Mouse (Mus musculus) heart, adult 9 months (tissue): Measurements from ENCODE around the gene Hsd17b10.
A peak's percentile ranks its signal among the peaks of the same experiment; 100 is the strongest.

Experiments
- DNase-seq, 2 experiments: peaks; one replicate each; pipeline ENCODE4 v3.0.0; 2022; ENCODE audit warnings: low spot score in 2 of 2

Gene Hsd17b10

GRCm38 (mm10) chrX:152001737-152002710 lies at the start of gene Hsd17b10:
Hsd17b10 (plus strand) TSS chrX:152001845.
- peak; percentile 84 for DNase-seq

- no peak for DNase-seq
These were observed 2.5 kb upstream of the Hsd17b10 start for GRCm38 (mm10) chrX:151999006-151999710.

GRCm38 (mm10) chrX:152001182-152001684 lies 412 bp upstream of the Hsd17b10 start:
- no peak for DNase-seq

- DNase-seq = no peak
These were observed 1.2 kb downstream of the Hsd17b10 start for GRCm38 (mm10) chrX:152002865-152003264.

GRCm38 (mm10) chrX:152007863-152008262 lies 6.2 kb downstream of the Hsd17b10 start:
- DNase-seq = no peak

GRCm38 (mm10) chrX:152015752-152016150 lies 14.1 kb downstream of the Hsd17b10 start:
- no peak for DNase-seq

- DNase-seq = peak; percentile 92 to 95
These were observed 14.8 kb downstream of the Hsd17b10 start, which contains the start of the genes Ribc1 and Smc1a for GRCm38 (mm10) chrX:152016151-152017145. Ribc1 (minus strand) TSS chrX:152016295. Smc1a (plus strand) TSS chrX:152016428.

- DNase-seq = no peak
These were observed 15.5 kb downstream of the Hsd17b10 start for GRCm38 (mm10) chrX:152017186-152017585.

GRCm38 (mm10) chrX:152019294-152019693 lies 17.6 kb downstream of the Hsd17b10 start:
- no peak for DNase-seq

GRCm38 (mm10) chrX:152039865-152040264 lies 38.2 kb downstream of the Hsd17b10 start:
- no peak for DNase-seq

GRCm38 (mm10) chrX:152047230-152047629 lies 45.6 kb downstream of the Hsd17b10 start:
- DNase-seq = no peak

- DNase-seq = no peak
These were observed 50.9 kb downstream of the Hsd17b10 start for GRCm38 (mm10) chrX:152052546-152052945.
